14 mouse cellular contexts compared by ENCODE assay signal in the genomic region with DNA sequence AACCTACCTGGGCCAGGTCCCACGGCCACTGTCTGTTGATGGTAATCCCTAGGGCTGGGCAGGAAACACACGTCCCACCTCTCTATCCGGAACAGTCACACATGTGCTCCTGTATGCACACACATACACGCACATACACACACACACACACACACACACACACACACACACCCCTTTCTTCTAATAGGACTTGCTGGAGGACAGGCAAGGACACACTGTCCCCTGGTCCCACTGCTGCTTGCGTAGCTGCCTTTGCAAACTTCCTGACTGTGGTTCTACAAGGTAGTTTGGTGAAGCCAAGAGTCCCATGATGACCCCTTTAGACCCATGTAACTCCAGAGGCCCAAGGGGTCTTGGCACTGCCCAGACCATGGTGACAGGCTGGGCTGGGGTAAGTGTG. TPM values are rescaled to one million over a fixed set of nuclear protein-coding genes. Genes with fewer than 3 reads are reported as not detected.
DNase-seq lines count a peak whose midpoint lies in the region; ATAC-seq and TF ChIP-seq lines count a peak whose summit lies in the region.
"Had no signal": no experiment of that assay in that cellular context is flagged by ENCODE, and none has a peak within 500 bp of the region (broad histone marks: within the 10 kb centered on the region; RNA-seq: fewer than 3 reads in every experiment).

No protein-coding gene starts in this region.

- no peak for TF ChIP-seq CTCF in layer of hippocampus, adult 2 months (conservative IDR thresholded peaks at IDR 0.05)

- H3K36me3 ChIP-seq in embryonic facial prominence, embryonic 12.5 days: no peaks in the 10 kb centered on the region
- no peaks in the 10 kb centered on the region for H3K36me3 ChIP-seq in embryonic facial prominence, embryonic 10.5 days (replicated peaks)
- H3K36me3 ChIP-seq in heart, embryonic 13.5 days: peaks cover 66% of the 10 kb centered on the region
- H3K36me3 ChIP-seq in liver, embryonic 16.5 days (ENCODE audit: control insufficient read depth, insufficient read depth): peaks cover 60% of the 10 kb centered on the region
- no peaks in the 10 kb centered on the region for H3K36me3 ChIP-seq in midbrain, embryonic 11.5 days (ENCODE audit: control insufficient read depth, insufficient read depth, low read length)
- H3K36me3 ChIP-seq: neural tube, embryonic 12.5 days had no signal

- 83% methylated on average over 5 of the region's 5 CpGs for WGBS in embryonic facial prominence, embryonic 12.5 days
- 81% methylated on average over 5 of the region's 5 CpGs for WGBS in embryonic facial prominence, embryonic 10.5 days
- 53% methylated on average over 5 of the region's 5 CpGs for WGBS in heart, embryonic 13.5 days
- WGBS in liver, embryonic 16.5 days (ENCODE audit: insufficient replicate concordance): 77% methylated on average over 5 of the region's 5 CpGs
- 88% methylated on average over 5 of the region's 5 CpGs for WGBS in midbrain, embryonic 11.5 days

- ATAC-seq in embryonic facial prominence, embryonic 12.5 days (ENCODE audit: insufficient number of reproducible peaks, insufficient read depth, low FRiP score, low TSS enrichment): no peak
- no peak for ATAC-seq in heart, embryonic 13.5 days (ENCODE audit: extremely low read depth, insufficient number of reproducible peaks, low FRiP score, low TSS enrichment)
- ATAC-seq in liver, embryonic 16.5 days (ENCODE audit: low read depth): no peak
- ATAC-seq in midbrain, embryonic 11.5 days (ENCODE audit: low FRiP score): no peak

- 0 out of 2 replicates have a peak overlapping the region, but pooled peaks have one; percentile 32 for H3K27ac ChIP-seq in embryonic facial prominence, embryonic 12.5 days
- no peak overlapping the region for H3K27ac ChIP-seq in embryonic facial prominence, embryonic 10.5 days (replicated peaks)
- peak overlapping the region; percentile 39; the same call in 1 of the 2 replicates for H3K27ac ChIP-seq in layer of hippocampus, adult 2 months
- H3K27ac ChIP-seq in heart, embryonic 13.5 days (replicated peaks): peak overlapping the region; percentile 99
- peak overlapping the region; percentile 97 for H3K27ac ChIP-seq in liver, embryonic 16.5 days (ENCODE audit: low read length)
- no peak overlapping the region for H3K27ac ChIP-seq in midbrain, embryonic 11.5 days (ENCODE audit: low read depth, low read length)
- H3K27ac ChIP-seq: neural tube, embryonic 12.5 days had no signal

- H3K27me3 ChIP-seq in embryonic facial prominence, embryonic 12.5 days: peaks cover 8% of the 10 kb centered on the region; the same call in 1 of the 2 replicates
- peaks cover 17% of the 10 kb centered on the region for H3K27me3 ChIP-seq in embryonic facial prominence, embryonic 10.5 days (replicated peaks; ENCODE audit: low read depth, poor library complexity, severe bottlenecking)
- no peaks in the 10 kb centered on the region for H3K27me3 ChIP-seq in heart, embryonic 13.5 days (replicated peaks)
- H3K27me3 ChIP-seq in liver, embryonic 16.5 days (ENCODE audit: control insufficient read depth, insufficient read depth, low read depth, low read length): no peaks in the 10 kb centered on the region
- H3K27me3 ChIP-seq in midbrain, embryonic 11.5 days (ENCODE audit: control insufficient read depth, insufficient read depth, low read length): no peaks in the 10 kb centered on the region; the same call in 1 of the 2 replicates

- H3K9me3 ChIP-seq in embryonic facial prominence, embryonic 12.5 days: no peaks in the 10 kb centered on the region
- no peaks in the 10 kb centered on the region for H3K9me3 ChIP-seq in embryonic facial prominence, embryonic 10.5 days
- no peaks in the 10 kb centered on the region for H3K9me3 ChIP-seq in heart, embryonic 13.5 days
- no peaks in the 10 kb centered on the region for H3K9me3 ChIP-seq in liver, embryonic 16.5 days (replicated peaks; ENCODE audit: control insufficient read depth, low read length)
- H3K9me3 ChIP-seq in midbrain, embryonic 11.5 days (ENCODE audit: control insufficient read depth, low read length): no peaks in the 10 kb centered on the region
- H3K9me3 ChIP-seq: neural tube, embryonic 12.5 days had no signal

- no peak for DNase-seq in embryonic facial prominence, embryonic 10.5 days (ENCODE audit: low spot score)
- no peak for DNase-seq in layer of hippocampus, adult 2 months (ENCODE audit: low spot score in 2 of 2)
- DNase-seq in layer of hippocampus, adult 9-11 months: no peak
- DNase-seq in midbrain, embryonic 11.5 days (ENCODE audit: low spot score, missing footprints): no peak
- DNase-seq in frontal cortex, postnatal 36 days (ENCODE audit: low spot score in 2 of 2): no peak
- DNase-seq: adrenal gland, adult 8-10 months; cerebellum, postnatal 36 days; midbrain, embryonic 14.5 days; retina, postnatal 1 day; thymus, postnatal 25 days had no signal

- no peak overlapping the region for H3K4me3 ChIP-seq in embryonic facial prominence, embryonic 12.5 days
- H3K4me3 ChIP-seq in embryonic facial prominence, embryonic 10.5 days: no peak overlapping the region
- no peak overlapping the region for H3K4me3 ChIP-seq in layer of hippocampus, adult 2 months
- H3K4me3 ChIP-seq in heart, embryonic 13.5 days: no peak overlapping the region
- H3K4me3 ChIP-seq in liver, embryonic 16.5 days (ENCODE audit: low read depth, low read length): peak overlapping the region; percentile 85; the same call in 1 of the 2 replicates
- no peak overlapping the region for H3K4me3 ChIP-seq in midbrain, embryonic 11.5 days (ENCODE audit: low read depth, low read length)
- H3K4me3 ChIP-seq: neural tube, embryonic 12.5 days had no signal

- H3K9ac ChIP-seq in embryonic facial prominence, embryonic 12.5 days: no peak overlapping the region
- peak overlapping the region; percentile 95 for H3K9ac ChIP-seq in heart, embryonic 13.5 days
- peak overlapping the region; percentile 68; the same call in 1 of the 2 replicates for H3K9ac ChIP-seq in liver, embryonic 16.5 days (ENCODE audit: low read depth, low read length)
- no peak overlapping the region for H3K9ac ChIP-seq in midbrain, embryonic 11.5 days (ENCODE audit: low read length)

- H3K4me2 ChIP-seq in embryonic facial prominence, embryonic 12.5 days (replicated peaks): no peak overlapping the region
- peak overlapping the region; percentile 77 for H3K4me2 ChIP-seq in heart, embryonic 13.5 days
- peak overlapping the region; percentile 61 for H3K4me2 ChIP-seq in liver, embryonic 16.5 days (ENCODE audit: low read depth, low read length)
- no peak overlapping the region for H3K4me2 ChIP-seq in midbrain, embryonic 11.5 days
- H3K4me2 ChIP-seq: neural tube, embryonic 12.5 days had no signal

- H3K4me1 ChIP-seq in embryonic facial prominence, embryonic 12.5 days: peaks cover 27% of the 10 kb centered on the region; the same call in 1 of the 2 replicates
- H3K4me1 ChIP-seq in embryonic facial prominence, embryonic 10.5 days: peaks cover 58% of the 10 kb centered on the region
- peaks cover 90% of the 10 kb centered on the region for H3K4me1 ChIP-seq in heart, embryonic 13.5 days
- peaks cover 67% of the 10 kb centered on the region for H3K4me1 ChIP-seq in liver, embryonic 16.5 days (ENCODE audit: control insufficient read depth, low read depth, low read length)
- peaks cover 2% of the 10 kb centered on the region for H3K4me1 ChIP-seq in midbrain, embryonic 11.5 days (ENCODE audit: control insufficient read depth, insufficient read depth, low read length)

RNA-seq across cellular contexts. Expression of a gene that starts 5.6 kb away (rescaled TPM):
- 7.7 and 9.0 TPM in 2 replicates for polyA plus RNA-seq in embryonic facial prominence, embryonic 12.5 days (2016; fragmentation: Nextera tagmentation; extraction: Ambion mirVana)
- 6.4 and 7.8 TPM in 2 replicates for polyA plus RNA-seq in embryonic facial prominence, embryonic 10.5 days (2016; fragmentation: Nextera tagmentation; extraction: Ambion mirVana)
- total RNA-seq in layer of hippocampus, adult 2 months (2021): 10 to 100 TPM in 1 of 2 experiments, 1 to 10 TPM in 1; 9.8 to 14.0 TPM
- 218 and 237 TPM in 2 replicates for polyA plus RNA-seq in heart, embryonic 13.5 days (2015; fragmentation: Nextera tagmentation; extraction: Ambion mirVana)
- polyA plus RNA-seq in liver, embryonic 16.5 days (2015; fragmentation: Nextera tagmentation; extraction: Ambion mirVana): 66.2 and 74.3 TPM in 2 replicates
- polyA plus RNA-seq in midbrain, embryonic 11.5 days (2014; fragmentation: Nextera tagmentation; extraction: Ambion mirVana): 5.8 and 6.5 TPM in 2 replicates

Comparison
In these comparisons a context has a peak if more than half of its experiments do, and no peak if none do; other contexts are left out.
1. H3K27ac ChIP-seq: peak in embryonic facial prominence, embryonic 12.5 days (single experiment), layer of hippocampus, adult 2 months (single experiment), heart, embryonic 13.5 days (single experiment) and liver, embryonic 16.5 days (single experiment); none in embryonic facial prominence, embryonic 10.5 days (single experiment) and midbrain, embryonic 11.5 days (single experiment).
2. H3K4me2 ChIP-seq: peak in heart, embryonic 13.5 days (single experiment) and liver, embryonic 16.5 days (single experiment); none in embryonic facial prominence, embryonic 12.5 days (single experiment) and midbrain, embryonic 11.5 days (single experiment).
3. H3K9ac ChIP-seq: peak in heart, embryonic 13.5 days (single experiment) and liver, embryonic 16.5 days (single experiment); none in embryonic facial prominence, embryonic 12.5 days (single experiment) and midbrain, embryonic 11.5 days (single experiment).